Mouse (Mus musculus): ENCODE data around the gene Nme7.

- TF ChIP-seq POLR2A (IDR thresholded peaks at IDR 0.05; ENCODE audit: low read depth, low read length) (no peak), CTCF (conservative IDR thresholded peaks at IDR 0.05; ENCODE audit: insufficient read depth, insufficient read length, low read depth, low read length) (no peak)
Measured at GRCm38 (mm10) chr1:164417604-164418003, 113.7 kb downstream of the Nme7 start.

All from kidney, adult 2 months (tissue).